Mouse (Mus musculus): ENCODE data around the gene Pm20d1.

DNA sequence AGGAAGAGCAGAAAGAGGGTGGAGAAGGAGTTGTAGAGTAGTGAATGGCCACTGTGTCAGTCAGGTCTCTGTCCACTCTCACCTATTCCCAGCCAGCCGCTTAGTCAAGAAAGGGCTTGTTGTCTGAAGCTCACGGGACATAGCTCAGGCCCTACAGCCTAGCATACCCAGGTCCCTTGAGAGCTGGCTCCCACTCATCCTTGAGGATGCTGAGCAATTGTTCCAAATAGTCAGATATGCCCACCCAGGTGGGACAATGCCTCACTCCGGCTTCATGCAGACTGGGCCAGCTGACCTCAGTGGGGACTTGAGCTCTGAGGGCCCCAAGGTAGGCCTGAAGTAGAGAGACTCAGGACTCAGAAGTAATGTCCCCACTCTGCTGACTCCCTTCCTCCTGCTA, 7.0 kb downstream of the Pm20d1 start:
- TF ChIP-seq EP300 (IDR thresholded peaks at IDR 0.05; ENCODE audit: insufficient read depth, low read depth, low read length) (no peak), CTCF (IDR thresholded peaks at IDR 0.05; ENCODE audit: low read depth, low read length) (no peak)
